Mouse (Mus musculus) cerebellum, adult 8-10 months (tissue): Measurements from ENCODE around the gene Psmb10.

Source experiments
- DNase-seq: peaks from one replicate; pipeline ENCODE4 v3.0.0; 2022

The Psmb10 gene

DNA sequence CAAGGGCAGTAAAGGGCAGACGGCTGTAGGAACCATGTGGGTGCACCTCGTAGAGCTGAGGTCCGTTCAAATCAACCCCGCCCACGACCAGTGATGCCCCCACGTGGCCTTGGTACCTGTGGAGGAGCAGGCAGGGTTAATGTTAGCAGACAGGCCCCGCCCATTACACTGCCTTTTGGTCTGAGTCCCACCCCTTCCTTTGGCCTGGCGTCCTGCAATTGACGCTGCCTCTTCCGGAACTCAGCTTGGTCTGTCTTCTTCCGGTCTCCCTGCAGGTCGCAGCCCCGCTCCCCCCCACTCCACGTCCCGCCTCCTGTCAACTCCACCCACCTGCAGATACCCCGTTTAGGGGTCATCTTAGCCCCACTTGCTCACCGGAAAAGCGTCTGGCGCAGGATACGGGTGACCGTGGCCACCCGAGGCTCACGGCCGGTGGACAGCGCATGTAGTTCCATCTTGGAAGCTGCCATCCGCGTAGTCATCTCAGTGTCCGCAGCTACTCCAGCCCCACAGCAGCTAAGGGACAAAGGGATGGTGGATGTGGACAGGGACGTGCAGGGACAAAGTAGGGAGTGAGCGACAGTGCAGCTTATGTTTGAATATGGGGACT lies 1.3 kb downstream of the Psmb10 start:
- peak; percentile 85 for DNase-seq

DNA sequence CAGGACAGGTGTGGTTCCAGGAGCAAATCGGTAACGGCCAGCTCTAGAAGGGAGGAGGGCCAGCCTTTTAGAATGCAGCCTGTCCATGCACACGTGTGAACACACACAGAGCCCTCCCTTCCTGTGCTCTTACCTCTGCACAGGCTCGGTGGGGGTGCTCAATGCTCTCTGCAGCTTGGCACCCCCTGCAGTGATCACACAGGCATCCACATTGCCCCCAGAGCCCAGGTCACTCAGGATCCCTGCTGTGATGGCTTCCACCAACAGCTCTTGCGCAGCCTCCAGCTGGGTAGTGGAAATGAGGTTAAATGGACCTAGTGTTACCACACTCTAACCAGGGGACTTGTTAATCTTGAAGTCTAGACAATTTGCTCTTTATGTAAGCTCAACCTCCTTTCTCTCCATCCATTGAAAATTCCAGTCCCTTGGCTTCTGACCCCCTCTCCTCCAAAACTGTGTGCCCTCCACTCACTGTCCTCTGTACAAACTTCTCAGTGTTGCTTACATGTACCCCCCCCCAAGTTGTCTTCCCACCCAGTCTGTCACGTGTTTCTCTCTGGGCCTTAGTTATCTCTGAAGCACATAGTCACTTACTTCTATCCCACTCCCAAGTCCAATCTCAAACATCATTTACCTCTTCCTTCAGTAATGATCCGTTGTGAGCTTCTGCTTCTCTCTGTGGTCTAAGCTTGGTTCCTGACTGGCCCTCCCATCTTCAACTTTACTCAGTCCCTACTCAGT lies 2.2 kb downstream of the Psmb10 start:
- DNase-seq: no peak

DNA sequence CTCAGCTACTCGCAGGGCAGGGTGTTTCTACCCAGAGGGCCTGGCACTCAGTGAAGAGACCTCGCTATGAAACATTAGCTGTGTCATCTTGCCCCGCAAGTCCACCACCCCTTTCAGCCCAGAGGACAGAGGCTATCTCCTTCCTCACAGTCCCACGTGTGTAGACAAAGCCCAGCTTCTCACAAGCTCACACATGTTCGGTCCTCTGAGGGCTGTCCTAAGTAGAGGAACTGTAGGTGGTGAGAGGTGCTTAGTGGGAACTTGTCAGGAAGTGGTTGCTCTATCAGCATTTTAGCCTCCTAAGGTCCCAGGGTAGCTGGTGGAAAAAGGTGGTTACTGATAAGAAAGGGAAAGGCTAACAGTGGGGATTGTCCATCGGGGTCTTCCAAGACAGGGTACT lies 3.1 kb downstream of the Psmb10 start:
- no peak for DNase-seq

DNA sequence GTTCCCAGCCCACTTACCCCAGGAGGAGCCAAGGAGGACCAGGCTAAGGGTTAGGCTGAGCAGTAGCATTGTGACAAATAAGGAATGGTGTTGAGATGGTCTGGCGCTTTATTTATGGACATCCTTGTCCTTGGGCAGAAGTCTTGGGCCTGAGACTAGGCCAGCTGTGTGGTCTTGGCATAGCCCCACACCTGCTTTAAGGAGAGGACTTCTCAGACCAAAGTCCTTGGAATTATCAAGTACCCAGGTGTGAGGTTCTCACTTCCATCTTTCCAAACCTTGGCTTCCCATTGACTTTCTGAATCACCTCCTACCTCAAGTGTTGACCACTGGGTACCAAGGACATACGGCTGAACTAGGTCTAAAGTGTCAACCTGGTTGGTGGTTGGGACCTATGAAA lies 4.5 kb downstream of the Psmb10 start, which contains the start of gene Ctrl:
Ctrl (minus strand) TSS at position 101 of the 400 bp plus-strand sequence.
- no peak for DNase-seq

DNA sequence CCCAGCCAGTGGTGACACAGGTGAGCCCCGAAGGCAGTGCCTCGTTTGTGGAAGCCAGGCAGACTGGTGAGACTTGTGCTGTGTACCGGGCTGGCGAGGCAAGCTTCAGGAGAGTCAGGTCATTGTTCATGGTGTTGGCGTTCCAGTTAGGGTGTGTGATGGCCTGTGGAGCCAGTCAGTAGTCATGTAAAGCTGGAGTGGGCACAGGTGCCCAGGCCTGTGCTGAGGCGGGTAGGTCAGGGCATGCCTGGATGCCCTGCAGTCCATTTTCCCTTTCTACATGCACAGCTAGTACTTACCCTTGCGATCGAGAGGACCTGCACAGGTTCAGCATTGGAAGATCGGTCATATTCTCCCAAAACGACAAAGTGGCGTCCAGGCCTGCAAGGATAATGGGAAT lies 5.7 kb downstream of the Psmb10 start:
- DNase-seq: no peak

DNA sequence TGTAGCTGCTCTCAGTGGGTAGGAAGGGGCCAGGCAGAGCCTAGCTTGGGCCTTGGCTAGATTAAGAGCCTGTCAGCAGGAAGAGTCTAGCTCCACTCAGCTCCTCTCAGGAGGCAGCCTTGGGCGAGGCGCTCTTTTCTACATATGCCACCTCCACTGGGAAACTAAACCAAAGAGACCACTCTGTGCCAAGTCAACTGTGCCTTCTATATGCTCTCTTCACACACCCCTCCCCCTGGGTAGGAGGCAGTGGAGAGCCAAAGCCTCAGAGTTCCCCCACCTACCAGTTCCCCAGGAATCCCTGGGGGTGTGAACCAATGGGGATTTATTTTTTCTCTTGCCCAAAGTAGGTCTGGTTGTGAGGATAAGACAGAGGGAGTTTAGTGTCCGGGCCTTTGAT lies 7.0 kb downstream of the Psmb10 start:
- no peak for DNase-seq

DNA sequence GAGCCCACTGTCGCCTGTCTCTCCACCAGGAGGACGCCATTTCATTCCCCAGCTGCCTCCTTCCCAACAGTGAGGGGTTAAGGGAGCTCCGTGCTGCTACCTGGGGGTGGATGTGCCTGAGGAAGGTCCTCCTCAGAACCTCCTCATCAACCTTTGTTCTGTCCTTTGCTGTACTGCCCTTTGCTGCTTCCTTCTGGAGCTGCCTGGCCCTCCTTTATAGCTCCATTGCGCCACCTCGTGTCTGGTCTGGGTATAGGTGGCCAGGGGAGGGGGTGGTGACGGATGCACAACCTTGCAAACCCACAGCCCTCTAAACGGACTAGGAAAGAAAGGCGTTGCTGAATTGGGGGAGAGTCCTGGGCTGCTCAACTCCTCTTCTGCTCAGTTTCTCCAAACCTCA lies 7.6 kb downstream of the Psmb10 start:
- peak; percentile 86 for DNase-seq

DNA sequence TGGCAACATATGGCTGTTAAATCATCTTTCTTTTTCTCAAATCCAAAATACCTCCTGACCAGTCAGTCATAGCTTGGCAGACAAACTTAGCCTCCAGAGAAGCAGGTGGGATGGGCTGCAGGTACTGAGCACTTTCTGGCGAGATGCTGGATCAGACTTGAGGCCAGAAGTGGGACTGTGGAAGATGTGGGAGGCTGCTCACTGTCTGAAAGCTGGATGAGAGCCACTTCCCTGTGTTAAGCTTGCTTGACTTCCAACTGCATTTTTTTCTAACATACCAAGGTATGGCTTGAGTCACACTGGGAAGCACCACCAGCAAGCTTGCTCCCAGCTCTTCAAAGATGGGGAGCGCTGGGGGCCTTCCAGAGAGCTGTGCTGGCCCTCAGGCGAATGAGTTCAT lies 13.1 kb downstream of the Psmb10 start:
- no peak for DNase-seq

DNA sequence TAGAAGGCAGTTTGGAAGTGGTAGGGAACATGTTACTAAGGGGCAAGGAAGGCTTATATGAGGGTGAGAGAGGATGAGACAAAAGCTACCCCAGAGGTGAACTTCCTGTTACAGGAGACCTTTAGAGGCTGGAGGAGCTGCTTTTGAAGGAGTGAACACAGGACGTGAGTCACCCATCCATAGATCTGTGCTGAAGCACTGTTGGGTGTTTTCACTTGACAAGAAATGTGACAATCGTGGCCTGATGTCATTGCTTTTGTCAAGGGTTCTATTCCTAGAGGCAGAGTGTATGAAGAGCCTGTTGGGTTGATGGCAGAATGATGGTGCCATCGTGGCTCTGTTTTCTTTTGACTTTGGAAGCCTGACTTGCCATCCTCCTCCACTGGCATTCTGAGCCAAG lies 18.9 kb downstream of the Psmb10 start:
- DNase-seq: no peak

DNA sequence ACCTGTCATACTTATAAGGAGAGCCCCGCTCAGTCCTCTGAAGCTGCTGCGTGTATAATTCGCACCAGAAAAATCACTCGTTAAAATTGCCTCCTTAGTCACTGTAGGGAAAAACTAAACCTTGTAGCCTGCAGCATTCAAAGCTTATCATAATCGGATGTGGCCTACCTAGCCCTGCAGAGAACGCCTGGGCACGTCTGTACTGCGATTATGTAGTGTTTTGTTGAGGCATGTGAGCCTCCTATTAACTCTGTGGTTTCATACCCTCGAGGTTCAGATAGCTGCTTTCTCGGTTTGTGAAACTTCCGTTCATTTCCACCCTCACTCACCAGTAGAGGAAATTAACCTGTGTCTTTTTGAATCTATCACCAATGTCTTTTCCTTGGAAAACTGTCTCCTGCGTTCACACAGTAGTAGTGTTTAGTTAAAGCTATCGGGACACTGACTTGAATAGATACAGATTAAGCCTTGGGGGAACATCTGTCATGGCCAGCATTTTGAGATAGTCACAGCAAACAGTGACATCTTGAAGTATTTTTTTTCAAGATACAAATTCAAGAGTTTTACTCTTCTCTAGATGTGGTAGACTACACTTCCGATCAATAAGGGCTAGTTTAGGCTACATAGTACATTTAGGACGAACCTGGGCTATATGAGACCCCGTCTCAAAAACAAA lies 37.2 kb downstream of the Psmb10 start:
- no peak for DNase-seq

DNA sequence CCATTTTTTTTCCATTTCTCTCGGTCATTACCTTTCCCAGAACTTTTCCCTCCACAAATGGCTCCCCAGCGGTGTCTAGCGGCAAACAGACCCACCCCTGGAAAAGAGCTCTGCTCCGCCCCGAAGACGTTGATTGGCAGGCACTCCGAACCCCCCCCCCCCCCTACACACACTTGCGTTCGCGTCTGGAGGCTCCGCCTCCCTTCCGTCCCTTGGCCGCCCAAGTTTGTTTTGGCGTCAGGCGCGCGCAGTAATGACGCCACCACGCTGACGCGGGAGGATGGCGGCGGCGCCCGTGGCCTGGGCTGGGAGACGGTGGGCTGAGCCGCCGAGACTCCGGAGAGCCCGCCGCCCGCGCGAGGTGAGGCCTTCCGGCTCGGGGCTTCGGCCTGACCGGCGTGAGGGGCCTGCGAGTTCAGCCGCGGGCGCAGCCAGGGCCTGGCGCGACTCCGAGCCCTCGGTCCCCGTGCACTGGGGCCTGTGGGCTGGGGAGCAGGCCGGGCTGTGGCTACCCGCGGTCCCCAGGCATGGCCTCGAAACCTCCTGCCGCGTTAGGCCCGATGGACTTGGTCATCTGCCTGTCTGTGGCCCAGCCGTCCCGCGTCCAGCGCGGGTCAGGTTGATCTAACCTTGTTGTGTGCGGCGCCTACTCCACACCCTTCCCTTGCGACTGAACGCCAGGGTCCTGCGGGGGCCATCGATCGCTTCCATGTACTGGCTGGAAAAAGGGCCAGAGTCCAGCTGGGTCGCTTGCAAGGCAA lies 37.9 kb downstream of the Psmb10 start, which contains the start of gene Pskh1:
Pskh1 (plus strand) TSS at position 262 of the 761 bp plus-strand sequence.
- peak; percentile 93 for DNase-seq

DNA sequence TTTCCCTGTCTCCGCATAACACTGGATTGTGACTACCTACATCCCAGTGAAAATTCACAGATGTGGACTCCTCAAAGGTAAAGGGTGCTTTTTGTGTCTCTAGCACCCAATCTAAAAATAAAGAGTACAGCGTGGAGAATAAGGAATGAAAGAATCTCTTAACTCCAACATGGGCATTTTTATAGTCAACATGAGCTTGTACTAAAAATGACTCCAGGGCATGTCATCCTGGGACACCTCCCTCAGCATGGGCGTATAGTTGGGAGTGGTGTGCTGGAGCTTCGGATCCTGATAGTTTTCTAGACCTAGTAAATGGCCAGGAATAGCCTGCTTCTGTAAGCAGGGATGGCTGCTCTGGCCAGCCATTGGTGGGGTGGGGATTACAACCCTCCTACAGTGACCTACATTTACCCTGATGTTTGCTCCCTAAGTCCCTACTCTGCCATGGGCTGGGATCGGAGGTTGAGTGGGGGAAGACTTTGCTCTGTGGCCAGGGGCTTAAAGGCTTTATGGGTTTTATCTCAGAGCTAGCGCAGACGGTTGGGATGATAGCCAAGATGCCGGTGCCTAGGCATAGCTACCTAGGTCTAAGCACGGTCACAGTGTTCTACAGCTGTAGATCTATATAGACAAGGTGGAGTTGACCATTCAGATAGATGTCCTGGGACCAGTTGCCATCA lies 40.3 kb downstream of the Psmb10 start:
- DNase-seq: no peak

DNA sequence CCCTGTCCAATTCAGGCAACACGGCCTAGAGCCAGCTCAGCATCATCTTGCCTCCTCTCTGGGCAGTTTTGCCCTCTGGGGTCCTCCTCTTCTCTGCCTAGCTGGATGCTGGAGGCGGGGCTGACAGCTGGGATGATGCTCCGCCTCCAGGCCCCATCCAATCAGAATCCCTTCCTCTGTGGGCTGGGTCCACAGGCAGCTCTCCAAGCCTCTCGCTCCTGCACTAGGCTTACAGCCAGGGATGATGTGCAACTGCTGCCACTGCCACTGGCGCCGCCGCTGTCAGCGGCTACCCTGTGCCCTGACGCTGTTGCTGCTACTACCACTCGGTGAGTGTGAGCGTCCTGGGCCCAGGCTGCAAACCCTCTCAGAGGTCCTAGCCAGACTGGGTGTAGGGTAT lies 44.9 kb downstream of the Psmb10 start, which contains the start of gene Nrn1l:
Nrn1l (plus strand) TSS at position 229 of the 400 bp plus-strand sequence.
- no peak for DNase-seq

DNA sequence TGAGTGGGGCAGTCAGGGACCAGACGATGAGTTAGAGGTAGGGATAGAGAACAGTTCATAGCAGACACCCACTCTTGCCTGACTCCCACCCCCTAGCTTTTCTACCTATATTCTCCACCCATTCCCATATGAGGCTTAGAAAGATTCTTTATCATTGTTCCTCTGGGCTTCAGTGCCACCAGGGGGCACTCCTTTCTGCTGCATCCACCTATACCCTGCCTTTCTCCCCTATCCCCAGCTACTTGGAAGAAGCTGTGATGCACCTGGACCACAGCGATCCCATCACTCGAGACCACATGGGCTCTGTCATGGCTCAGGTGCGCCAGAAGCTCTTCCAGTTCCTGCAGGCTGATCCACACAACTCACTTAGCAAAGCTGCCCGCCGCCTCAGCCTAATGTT lies 45.8 kb downstream of the Psmb10 start:
- DNase-seq: no peak

DNA sequence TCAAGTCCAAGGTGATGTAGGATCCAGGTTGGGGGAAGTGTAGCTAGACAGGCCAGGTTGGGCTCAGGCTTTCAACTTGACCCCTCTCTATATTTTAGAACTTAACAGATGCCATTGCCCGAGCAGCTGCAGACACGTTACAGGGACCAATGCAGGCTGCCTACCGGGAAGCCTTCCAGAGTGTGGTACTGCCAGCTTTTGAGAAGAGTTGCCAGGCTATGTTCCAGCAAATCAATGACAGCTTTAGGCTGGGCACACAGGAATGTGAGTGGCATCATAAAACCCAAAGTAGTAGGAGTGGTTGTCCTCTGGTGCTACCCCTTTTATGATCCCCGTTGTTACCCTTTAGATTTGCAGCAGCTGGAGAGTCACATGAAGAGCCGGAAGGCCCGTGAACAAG lies 47.4 kb downstream of the Psmb10 start:
- DNase-seq: no peak

DNA sequence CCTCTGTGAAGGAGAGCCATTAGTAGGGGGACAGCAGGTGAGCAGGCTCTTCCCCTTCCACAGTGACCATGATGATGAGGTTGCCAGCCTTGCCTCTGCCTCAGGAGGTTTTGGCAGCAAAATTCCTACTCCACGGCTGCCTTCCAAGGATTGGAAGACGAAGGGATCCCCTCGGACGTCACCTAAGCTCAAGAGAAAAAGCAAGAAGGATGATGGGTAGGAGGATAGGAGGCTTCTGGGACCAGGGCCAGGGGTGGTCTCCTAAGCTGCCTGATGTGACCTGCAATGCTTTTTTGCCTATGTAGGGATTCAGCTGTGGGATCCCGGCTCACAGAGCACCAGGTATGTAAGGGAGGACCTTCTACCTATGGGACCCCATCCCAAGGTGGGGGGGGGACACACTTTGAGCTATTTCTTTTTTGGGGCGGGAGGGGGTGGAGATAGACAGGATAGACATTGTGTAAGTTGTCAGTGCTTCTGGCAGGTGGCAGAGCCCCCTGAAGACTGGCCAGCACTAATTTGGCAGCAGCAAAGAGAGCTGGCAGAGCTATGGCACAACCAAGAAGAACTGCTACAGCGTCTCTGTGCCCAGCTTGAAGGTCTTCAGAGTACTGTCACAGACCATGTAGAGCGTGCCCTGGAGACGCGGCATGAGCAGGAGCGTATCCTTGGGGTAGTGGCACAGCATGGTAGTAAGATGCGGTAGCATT lies 48.3 kb downstream of the Psmb10 start:
- DNase-seq: no peak
